Mouse (Mus musculus): ENCODE measurements around the gene Rab5if. TPM values are rescaled to one million over a fixed set of nuclear protein-coding genes. Genes with fewer than 3 reads are reported as not detected.
"Not testable (repeated sequence)": the region's sequence is repeated elsewhere in the genome, so short reads cannot be mapped to it uniquely, and the experiment has no call there.

Gene Rab5if
- polyA plus RNA-seq, 1 experiment from 2014 or later = 182 TPM

DNA sequence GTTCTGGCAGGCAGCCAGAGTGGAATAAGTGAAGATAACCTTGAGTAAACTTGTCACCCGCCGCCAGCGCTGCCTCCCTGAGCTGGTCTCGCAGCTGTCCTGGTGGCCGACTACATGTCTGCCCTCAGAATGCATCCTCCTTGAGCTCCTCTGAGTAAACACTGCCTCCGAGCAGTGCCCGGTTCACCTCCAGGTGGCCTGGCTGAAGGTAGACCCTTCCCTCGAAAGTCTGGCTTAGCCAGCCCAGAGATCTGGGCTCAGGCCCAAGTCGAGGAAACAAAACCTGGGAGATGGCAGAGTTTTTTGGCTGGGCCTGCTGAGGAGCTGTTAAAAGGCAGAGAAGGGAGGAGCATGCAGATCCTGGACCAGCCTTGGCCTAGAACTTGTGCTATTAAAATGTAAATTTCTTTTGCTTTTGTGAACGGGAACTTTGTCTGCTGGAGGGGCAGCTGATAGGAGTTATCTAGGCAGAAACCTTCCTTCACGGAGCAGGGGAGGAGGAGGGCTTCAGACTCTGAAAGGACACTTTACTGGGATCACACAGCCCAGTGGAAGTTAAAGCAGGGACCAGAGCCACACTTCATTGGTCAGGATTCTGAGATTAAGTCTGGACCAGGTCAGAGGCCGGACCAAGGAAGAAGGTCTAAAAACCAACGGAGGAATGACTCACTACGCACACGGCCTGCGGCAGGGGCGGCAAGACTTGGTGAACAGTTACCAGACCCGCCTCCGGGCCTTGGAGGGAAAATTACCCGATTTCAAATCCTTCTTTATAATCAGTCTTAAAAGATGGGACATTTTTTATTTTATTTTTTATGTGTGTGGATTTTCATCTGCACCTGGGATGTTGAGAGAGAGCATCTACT lies 20.9 kb upstream of the Rab5if start:
- H3K27me3 ChIP-seq (ENCODE audit: low read depth, poor library complexity, severe bottlenecking) = no peaks in the 10 kb centered on the region
- H3K9me3 ChIP-seq (replicated peaks) = no peaks in the 10 kb centered on the region
- peaks cover 61% of the 10 kb centered on the region for H3K4me1 ChIP-seq
- DNase-seq (ENCODE audit: low spot score) = peak; percentile 62
- H3K4me3 ChIP-seq = peak overlapping the region; percentile 96
- WGBS = 4% methylated on average over 20 of the region's 20 CpGs
- peaks cover 52% of the 10 kb centered on the region for H3K36me3 ChIP-seq
- peak overlapping the region; percentile 98 for H3K27ac ChIP-seq

DNA sequence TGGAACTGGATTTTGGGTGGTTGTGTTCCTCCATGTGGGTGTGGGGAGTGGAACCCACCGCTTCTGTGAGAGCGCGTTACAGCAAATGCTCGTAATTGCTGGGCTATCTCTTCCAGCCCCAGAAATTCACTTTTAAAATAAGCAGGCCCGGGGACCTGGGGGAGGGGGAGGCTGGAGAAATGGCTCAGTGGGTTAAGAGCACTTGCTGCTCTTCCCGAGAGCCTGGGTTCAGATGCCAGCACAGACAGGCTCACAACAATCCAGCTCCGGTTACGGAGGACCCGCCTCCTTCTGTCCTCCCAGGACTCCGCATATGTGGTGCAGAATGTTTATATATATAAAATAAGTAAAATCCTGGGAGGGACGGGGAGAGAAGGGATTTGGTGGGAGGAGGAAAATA lies 20.2 kb upstream of the Rab5if start:
- H3K27ac ChIP-seq = peak overlapping the region; percentile 98
- H3K36me3 ChIP-seq = peaks cover 52% of the 10 kb centered on the region
- no peaks in the 10 kb centered on the region for H3K9me3 ChIP-seq (replicated peaks)
- H3K27me3 ChIP-seq (ENCODE audit: low read depth, poor library complexity, severe bottlenecking) = no peaks in the 10 kb centered on the region
- no peak for DNase-seq (ENCODE audit: low spot score)
- H3K4me3 ChIP-seq = peak overlapping the region; percentile 96
- WGBS = 13% methylated on average over 11 of the region's 11 CpGs
- H3K4me1 ChIP-seq = peaks cover 61% of the 10 kb centered on the region

DNA sequence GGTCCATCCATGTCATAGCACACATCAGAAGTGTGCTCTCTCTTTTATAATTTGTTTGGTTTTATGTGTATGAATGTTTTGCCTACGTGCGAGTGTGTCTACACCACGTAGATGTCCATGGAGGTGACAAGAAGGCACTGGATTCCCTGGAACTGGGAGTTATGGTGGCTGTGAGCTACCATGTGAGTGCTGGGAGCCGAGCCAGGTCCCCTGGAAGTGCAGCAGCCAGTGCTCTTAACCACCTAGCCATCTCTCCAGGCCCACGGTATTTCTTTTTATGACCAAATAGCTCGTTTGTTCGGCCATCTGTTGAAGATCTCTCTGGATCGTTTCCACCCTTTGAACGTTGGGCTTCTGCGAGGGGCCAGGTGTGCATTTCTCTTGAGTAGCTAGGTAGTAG lies 19.6 kb upstream of the Rab5if start:
- Histone ChIP-seq H3K36me3 (peaks cover 52% of the 10 kb centered on the region), H3K27me3 (ENCODE audit: low read depth, poor library complexity, severe bottlenecking) (no peaks in the 10 kb centered on the region), H3K27ac (no peak overlapping the region), H3K4me1 (peaks cover 59% of the 10 kb centered on the region), H3K9me3 (replicated peaks) (no peaks in the 10 kb centered on the region), H3K4me3 (peak overlapping the region; percentile 96)
- WGBS = 64% methylated on average over 10 of the region's 10 CpGs
- DNase-seq (ENCODE audit: low spot score) = no peak

DNA sequence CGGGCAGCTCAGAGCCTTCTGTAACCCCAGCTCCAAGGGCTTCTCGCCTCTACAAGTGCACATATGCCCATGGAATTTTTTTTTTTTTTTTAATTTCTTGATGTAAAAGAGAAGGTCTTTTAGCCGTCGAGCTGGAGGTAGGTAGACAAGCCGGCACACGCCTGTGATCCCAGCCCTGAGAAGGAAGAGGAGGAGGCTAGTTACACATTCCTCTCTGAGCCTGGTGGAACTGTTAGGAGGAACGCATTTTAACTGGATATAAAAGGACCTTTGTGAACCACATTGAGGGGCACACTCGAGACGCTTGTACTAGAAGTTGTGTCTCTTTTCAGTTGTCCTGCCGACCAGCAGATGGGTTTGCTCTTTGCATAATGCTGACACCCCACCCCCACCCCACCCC lies 18.2 kb upstream of the Rab5if start:
- 68% methylated on average over 10 of the region's 10 CpGs for WGBS
- Histone ChIP-seq H3K27me3 (ENCODE audit: low read depth, poor library complexity, severe bottlenecking) (no peaks in the 10 kb centered on the region), H3K4me1 (peaks cover 45% of the 10 kb centered on the region), H3K36me3 (peaks cover 66% of the 10 kb centered on the region), H3K4me3 (no peak overlapping the region), H3K9me3 (replicated peaks) (no peaks in the 10 kb centered on the region), H3K27ac (peak overlapping the region; percentile 39)
- no peak for DNase-seq (ENCODE audit: low spot score)

DNA sequence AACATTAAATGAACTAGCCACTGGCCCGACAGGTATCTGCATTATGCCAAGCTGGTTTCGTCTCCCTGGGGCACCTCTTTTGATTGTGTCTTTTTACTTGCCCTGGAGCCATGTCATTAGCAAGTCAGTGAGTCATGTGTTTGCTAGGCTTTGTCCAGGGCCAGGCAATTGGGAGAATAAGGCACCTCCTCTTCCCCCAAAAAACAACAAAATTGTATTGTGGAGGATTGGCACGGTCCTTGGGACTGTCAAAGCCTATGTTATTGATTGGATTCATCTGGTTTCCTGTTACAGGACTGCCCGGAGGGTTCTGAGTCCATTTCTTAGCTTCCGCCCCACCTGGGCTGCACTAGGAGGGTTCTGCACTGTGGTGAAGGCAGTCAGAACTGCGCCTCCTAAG lies 15.3 kb upstream of the Rab5if start:
- no peak for DNase-seq (ENCODE audit: low spot score)
- Histone ChIP-seq H3K27me3 (ENCODE audit: low read depth, poor library complexity, severe bottlenecking) (no peaks in the 10 kb centered on the region), H3K27ac (no peak overlapping the region), H3K4me1 (peaks cover 29% of the 10 kb centered on the region), H3K4me3 (no peak overlapping the region), H3K36me3 (peaks cover 96% of the 10 kb centered on the region), H3K9me3 (replicated peaks) (no peaks in the 10 kb centered on the region)
- 76% methylated on average over 6 of the region's 6 CpGs for WGBS

DNA sequence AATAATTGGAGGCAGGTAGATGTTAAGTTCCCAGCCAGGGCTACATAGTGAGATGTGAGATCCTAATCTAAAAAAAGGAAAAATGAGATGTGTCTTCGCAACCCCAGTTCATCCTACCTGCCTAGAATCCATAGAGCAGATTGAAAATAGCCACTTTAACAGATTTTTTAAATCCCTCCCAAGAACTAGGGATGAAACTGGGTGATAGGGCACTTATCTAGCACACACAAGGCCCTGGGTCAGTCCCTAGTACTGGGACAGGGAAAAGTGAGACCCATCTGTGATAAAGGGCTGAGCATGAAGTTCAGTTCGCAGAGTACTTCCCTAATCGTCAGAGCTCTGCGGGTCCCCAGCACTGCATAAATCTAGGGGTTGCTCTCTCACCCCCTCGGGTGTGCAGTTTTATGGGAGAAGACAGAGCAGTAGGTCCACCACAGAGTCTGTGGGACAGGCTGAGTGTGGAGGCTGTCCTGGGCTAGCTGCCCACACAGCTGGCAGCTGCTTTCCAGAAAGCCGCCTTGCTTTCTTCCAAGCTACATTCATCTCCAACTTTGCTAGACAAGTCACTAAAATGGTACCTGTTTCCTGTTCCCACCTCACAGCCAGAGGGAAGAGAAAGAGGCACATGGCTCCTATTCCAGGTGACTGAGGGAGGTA lies 14.3 kb upstream of the Rab5if start:
- no peak for DNase-seq (ENCODE audit: low spot score)
- Histone ChIP-seq H3K36me3 (peaks cover 97% of the 10 kb centered on the region), H3K27ac (no peak overlapping the region)

DNA sequence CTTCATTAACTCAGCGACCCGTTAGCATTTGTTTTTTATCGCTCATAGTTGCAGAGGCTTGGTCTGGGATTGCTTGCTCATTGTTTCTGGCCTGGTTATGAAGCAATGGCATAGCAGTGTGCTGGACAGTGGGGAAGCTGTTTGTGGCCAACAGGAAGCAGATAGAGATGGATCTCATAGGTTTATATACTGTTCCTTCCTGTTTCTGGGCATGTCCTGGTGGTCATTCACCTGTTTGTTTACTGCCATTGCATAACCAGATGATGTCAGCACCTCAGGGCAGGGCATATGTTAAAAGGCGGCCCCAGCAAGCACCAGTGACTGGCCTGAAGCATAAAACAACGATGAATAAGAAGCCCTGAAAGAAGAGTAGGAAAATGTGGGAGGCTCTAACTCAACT lies 12.4 kb upstream of the Rab5if start:
- no peak for DNase-seq (ENCODE audit: low spot score)
- Histone ChIP-seq H3K4me1 (peaks cover under 1% of the 10 kb centered on the region; the same call in 1 of the 2 replicates), H3K36me3 (peaks cover 96% of the 10 kb centered on the region), H3K27me3 (ENCODE audit: low read depth, poor library complexity, severe bottlenecking) (no peaks in the 10 kb centered on the region), H3K9me3 (replicated peaks) (no peaks in the 10 kb centered on the region), H3K27ac (no peak overlapping the region), H3K4me3 (no peak overlapping the region)
- 97% methylated on average over 5 of the region's 5 CpGs for WGBS

More for the DNA sequence above, 14.3 kb upstream of the Rab5if start:
- H3K27me3 ChIP-seq (ENCODE audit: low read depth, poor library complexity, severe bottlenecking) = no peaks in the 10 kb centered on the region
- H3K9me3 ChIP-seq (replicated peaks) = no peaks in the 10 kb centered on the region
- peaks cover 19% of the 10 kb centered on the region for H3K4me1 ChIP-seq
- no peak overlapping the region for H3K4me3 ChIP-seq
- WGBS = 94% methylated on average over 6 of the region's 6 CpGs

DNA sequence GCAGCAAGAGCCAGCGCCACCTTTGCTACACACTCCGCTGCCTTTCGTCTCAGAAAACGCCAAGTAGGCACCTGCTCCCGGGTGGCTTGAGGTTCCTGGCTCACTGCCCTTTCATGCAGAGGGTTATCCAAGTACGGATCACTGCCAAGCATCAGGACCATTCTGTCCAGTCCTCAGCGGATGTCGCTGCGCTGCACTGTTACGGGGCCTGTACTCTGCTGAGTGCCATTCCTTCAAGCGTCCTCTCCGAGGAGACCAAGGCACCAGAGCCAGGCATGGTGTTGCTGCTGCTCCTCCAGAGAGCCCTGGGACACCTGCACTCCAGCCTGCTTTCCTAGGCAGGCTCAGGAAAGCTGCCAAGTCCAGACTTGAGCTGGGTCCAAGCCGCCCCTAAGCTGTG lies 9.3 kb upstream of the Rab5if start:
- 88% methylated on average over 9 of the region's 13 CpGs for WGBS
- H3K27me3 ChIP-seq (ENCODE audit: low read depth, poor library complexity, severe bottlenecking); H3K27ac ChIP-seq; H3K4me3 ChIP-seq; H3K9me3 ChIP-seq (replicated peaks); H3K4me1 ChIP-seq; DNase-seq (ENCODE audit: low spot score): not testable (repeated sequence)
- H3K36me3 ChIP-seq = peaks cover 95% of the 10 kb centered on the region

DNA sequence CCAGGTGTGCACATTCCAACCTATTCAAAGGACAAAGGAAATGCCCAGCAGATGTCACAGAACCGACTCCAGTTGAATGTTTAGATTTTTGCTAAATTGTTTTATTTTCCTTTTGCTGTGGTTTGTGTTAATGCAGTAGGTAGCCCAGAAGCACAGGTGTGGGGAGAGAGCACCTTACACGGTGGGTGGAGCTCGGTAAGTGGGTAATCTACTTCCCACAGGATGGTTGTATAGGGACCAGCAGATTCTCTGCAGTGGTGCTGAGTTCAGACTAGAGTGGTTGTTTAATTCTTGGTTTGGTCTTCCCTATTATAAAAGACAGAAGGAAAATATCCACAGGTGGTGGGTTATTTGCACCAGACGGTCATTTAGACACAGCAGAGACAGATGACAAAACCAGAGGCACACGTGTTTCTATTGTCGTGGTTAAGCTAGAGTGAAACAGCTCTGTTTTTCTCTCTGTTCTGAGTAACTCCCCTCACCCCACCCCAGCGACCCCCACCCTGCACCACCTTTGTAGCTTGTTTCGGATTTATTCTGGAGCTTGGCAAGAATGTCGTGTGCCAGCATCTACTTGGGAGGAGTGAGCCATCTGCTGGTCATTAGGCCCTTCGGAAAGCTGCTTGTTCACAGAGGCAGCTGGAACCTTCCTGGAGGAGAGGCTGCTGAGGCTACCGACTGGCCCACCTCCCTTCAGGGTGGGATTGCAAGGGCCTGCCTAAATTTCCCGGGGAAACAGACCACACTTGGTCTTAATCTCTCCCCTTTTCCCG lies 8.7 kb upstream of the Rab5if start:
- 57% methylated on average over 13 of the region's 13 CpGs for WGBS
- not testable (repeated sequence) for H3K27me3 ChIP-seq (ENCODE audit: low read depth, poor library complexity, severe bottlenecking); H3K4me3 ChIP-seq; H3K9me3 ChIP-seq (replicated peaks); H3K4me1 ChIP-seq; H3K27ac ChIP-seq; DNase-seq (ENCODE audit: low spot score)
- peaks cover 95% of the 10 kb centered on the region for H3K36me3 ChIP-seq

DNA sequence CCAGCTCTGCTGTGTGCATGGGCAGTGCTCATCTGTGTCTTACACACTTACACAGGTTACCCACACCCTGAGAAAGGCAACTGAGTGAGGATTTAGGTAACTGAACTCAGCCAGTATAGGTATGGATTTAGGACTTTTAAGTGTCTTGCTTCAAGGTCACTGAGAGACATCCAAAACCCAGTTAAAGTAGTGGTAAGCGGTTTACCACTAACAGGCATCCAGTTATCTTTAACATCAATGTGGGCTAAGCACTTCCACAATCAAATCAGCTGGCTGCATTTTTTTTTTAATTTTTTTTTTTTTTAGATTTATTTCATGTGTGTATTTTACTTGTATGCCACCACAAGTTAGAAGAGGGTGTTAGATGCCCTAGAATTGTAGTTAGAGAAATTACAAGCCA lies 6.6 kb upstream of the Rab5if start:
- H3K9me3 ChIP-seq (replicated peaks) = no peaks in the 10 kb centered on the region
- peaks cover 87% of the 10 kb centered on the region for H3K36me3 ChIP-seq
- H3K4me1 ChIP-seq = no peaks in the 10 kb centered on the region; the same call in 1 of the 2 replicates
- DNase-seq (ENCODE audit: low spot score) = no peak
- no peaks in the 10 kb centered on the region for H3K27me3 ChIP-seq (ENCODE audit: low read depth, poor library complexity, severe bottlenecking)
- WGBS = 92% methylated on average over 1 of the region's 1 CpGs
- H3K27ac ChIP-seq = no peak overlapping the region
- no peak overlapping the region for H3K4me3 ChIP-seq

DNA sequence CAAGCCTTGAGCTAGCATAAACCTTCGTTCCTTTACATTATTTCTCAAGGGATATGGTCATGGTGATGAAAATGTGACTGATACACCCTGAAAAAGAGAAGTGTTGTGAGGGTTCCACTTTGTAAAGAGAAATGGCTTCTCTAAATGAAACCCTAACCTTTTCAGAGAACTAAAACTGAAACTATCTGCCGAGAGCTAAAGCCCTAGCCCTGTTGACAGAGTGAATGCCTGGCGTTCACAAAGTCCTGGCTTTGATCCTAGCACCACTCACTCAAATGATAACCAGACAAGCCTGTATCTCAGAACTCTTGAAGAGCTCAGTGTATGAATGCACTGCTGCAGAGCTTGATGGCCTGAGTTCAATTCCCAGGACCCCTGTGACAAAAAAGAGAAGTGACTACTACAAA lies 5.5 kb upstream of the Rab5if start:
- no peak for DNase-seq (ENCODE audit: low spot score)
- WGBS = 80% methylated on average over 3 of the region's 3 CpGs
- no peak overlapping the region for H3K27ac ChIP-seq
- H3K27me3 ChIP-seq (ENCODE audit: low read depth, poor library complexity, severe bottlenecking) = no peaks in the 10 kb centered on the region
- H3K4me3 ChIP-seq = no peak overlapping the region
- H3K36me3 ChIP-seq = peaks cover 77% of the 10 kb centered on the region
- no peaks in the 10 kb centered on the region for H3K9me3 ChIP-seq (replicated peaks)
- H3K4me1 ChIP-seq = peaks cover 8% of the 10 kb centered on the region

DNA sequence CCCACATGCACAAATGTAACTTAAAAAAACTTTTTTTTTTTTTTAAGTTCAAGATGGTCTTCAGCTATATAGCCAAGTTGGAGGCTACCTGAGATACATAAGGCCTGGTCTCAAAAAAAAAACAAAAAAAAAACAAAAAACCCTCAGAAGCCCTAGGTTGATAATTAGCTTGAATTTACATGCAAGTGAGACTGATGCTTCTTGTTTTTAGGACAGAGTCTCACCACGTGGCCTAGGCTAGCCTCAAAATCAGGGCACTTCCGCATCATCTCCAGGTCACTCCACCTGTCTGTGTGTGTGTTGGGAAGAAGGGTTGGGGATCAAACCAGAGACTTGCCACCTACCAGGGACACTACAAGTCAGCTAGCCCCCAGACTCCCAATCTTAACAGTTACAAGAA lies 5.1 kb upstream of the Rab5if start, which contains the start of gene 4930518I15Rik:
Gene 4930518I15Rik, minus strand, starts transcription at position 112 of the 400 bp plus-strand sequence.
- no peaks in the 10 kb centered on the region for H3K9me3 ChIP-seq (replicated peaks)
- H3K27me3 ChIP-seq (ENCODE audit: low read depth, poor library complexity, severe bottlenecking) = no peaks in the 10 kb centered on the region
- no peak for DNase-seq (ENCODE audit: low spot score)
- H3K4me3 ChIP-seq = no peak within 1 kb of the TSS
- H3K4me1 ChIP-seq = peaks cover 8% of the 10 kb centered on the region
- 85% methylated on average over 2 of the region's 2 CpGs for WGBS
- H3K27ac ChIP-seq = no peak within 1 kb of the TSS
- H3K36me3 ChIP-seq = peaks cover 72% of the 10 kb centered on the region

DNA sequence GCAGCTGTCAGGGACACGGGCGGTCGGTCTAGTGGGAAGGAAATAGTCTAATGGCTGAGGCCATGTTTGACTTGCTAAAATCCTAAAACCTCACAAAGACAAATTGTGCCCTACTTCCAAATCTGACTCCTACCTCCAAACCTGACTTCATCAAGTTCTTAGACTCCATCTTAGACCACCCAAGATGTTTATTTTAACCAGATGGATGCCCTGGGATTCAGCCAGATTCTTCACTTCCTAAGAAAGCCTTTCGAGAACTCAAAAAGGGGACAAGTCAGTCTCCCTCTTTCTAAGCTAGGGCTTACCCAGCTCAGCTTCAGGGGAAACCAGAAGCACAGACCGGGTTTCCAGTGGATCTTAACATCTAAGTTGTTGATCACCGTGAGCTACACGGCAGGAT lies 4.3 kb upstream of the Rab5if start:
- no peak for DNase-seq (ENCODE audit: low spot score)
- Histone ChIP-seq H3K27ac (no peak overlapping the region), H3K9me3 (replicated peaks) (no peaks in the 10 kb centered on the region), H3K4me3 (no peak overlapping the region), H3K36me3 (peaks cover 67% of the 10 kb centered on the region), H3K4me1 (peaks cover 9% of the 10 kb centered on the region), H3K27me3 (ENCODE audit: low read depth, poor library complexity, severe bottlenecking) (no peaks in the 10 kb centered on the region)
- 91% methylated on average over 7 of the region's 7 CpGs for WGBS
